Mouse (Mus musculus) embryonic facial prominence, embryonic 11.5 days (tissue): Measurements from ENCODE around the gene Rbm47. TPM values are rescaled to one million over a fixed set of nuclear protein-coding genes. Genes with fewer than 3 reads are reported as not detected.

Source experiments
- ATAC-seq: fragments of 200-750 bp; cut with Nextera tagmentation; replicated peaks from 2 replicates; pipeline ENCODE4 v1.8.0; 2017; ENCODE audit warnings: low read depth; ENCODE audit not compliant: insufficient number of reproducible peaks, low FRiP score, low TSS enrichment
- DNase-seq: peaks from one replicate; pipeline ENCODE4 v3.0.0-alpha.2; 2015; ENCODE audit warnings: low spot score
- H3K27ac ChIP-seq: fragments of 300-500 bp; sonication (generic); replicated peaks from 2 replicates; pipeline ENCODE4 v1.5.1; 2014; ENCODE audit warnings: mild to moderate bottlenecking, low read depth, low read length, control low read depth
- H3K27me3 ChIP-seq: fragments of 300-500 bp; sonication (generic); 2 replicates; pipeline ENCODE4 v1.6.1; 2014; ENCODE audit warnings: mild to moderate bottlenecking, low read length, moderate library complexity, mixed read lengths; ENCODE audit not compliant: control insufficient read depth, insufficient read depth
- H3K36me3 ChIP-seq: fragments of 300-500 bp; sonication (generic); replicated peaks from 2 replicates; pipeline ENCODE4 v1.6.1; 2014; ENCODE audit warnings: low read depth, mild to moderate bottlenecking, low read length, moderate library complexity, mixed read lengths; ENCODE audit not compliant: control insufficient read depth, insufficient read depth
- H3K4me1 ChIP-seq: fragments of 300-500 bp; sonication (generic); 2 replicates; pipeline ENCODE4 v1.6.1; 2014; ENCODE audit warnings: low read length, mixed read lengths; ENCODE audit not compliant: control insufficient read depth, insufficient read depth
- H3K4me2 ChIP-seq: fragments of 300-500 bp; sonication (generic); 2 replicates; pipeline ENCODE4 v1.6.1; 2014; ENCODE audit warnings: low read depth, mild to moderate bottlenecking, control low read depth, low read length, moderate library complexity
- H3K4me3 ChIP-seq: fragments of 300-500 bp; sonication (generic); 2 replicates; pipeline ENCODE4 v1.5.1; 2014; ENCODE audit warnings: low read depth, low read length, control low read depth
- H3K9ac ChIP-seq: fragments of 300-500 bp; sonication (generic); replicated peaks from 2 replicates; pipeline ENCODE4 v1.6.1; 2014; ENCODE audit warnings: mild to moderate bottlenecking, control low read depth, low read length
- H3K9me3 ChIP-seq: fragments of 300-500 bp; sonication (generic); replicated peaks from 2 replicates; pipeline ENCODE4 v1.6.1; 2016; ENCODE audit warnings: mild to moderate bottlenecking, low read length, inconsistent platforms, mixed read lengths; ENCODE audit not compliant: control insufficient read depth
- WGBS: fragments of 180-500 bp; shearing (Covaris S2); extraction: QIAGEN DNeasy Blood & Tissue Kit; methylation state at CpG from one replicate; pipeline ENCODE4 v1.1.7; 2014; 5-methylcytosine and 5-hydroxymethylcytosine counted together
- polyA plus RNA-seq: library from polyadenylated mRNA; unstranded; fragments of >200 nt; fragmentation: Nextera tagmentation; extraction: Ambion mirVana; gene quantifications from 2 replicates; pipeline ENCODE4 v1.2.1, GENCODE M21; 2014

The Rbm47 gene
- 2.9 and 3.6 TPM in 2 replicates for polyA plus RNA-seq

GRCm38 (mm10) chr5:66173018-66173417, at the start of gene Rbm47:
Rbm47 (minus strand) TSS chr5:66173118.
- no peak for DNase-seq
- Histone ChIP-seq H3K9me3 (no peaks in the 10 kb centered on the region), H3K4me1 (no peaks in the 10 kb centered on the region), H3K27me3 (no peaks in the 10 kb centered on the region), H3K9ac (no peak within 1 kb of the TSS), H3K4me3 (no peak within 1 kb of the TSS), H3K4me2 (no peak within 1 kb of the TSS), H3K36me3 (no peaks in the 10 kb centered on the region), H3K27ac (no peak within 1 kb of the TSS)
- no peak for ATAC-seq
- WGBS: 88% methylated on average over 2 of the region's 2 CpGs

DNA sequence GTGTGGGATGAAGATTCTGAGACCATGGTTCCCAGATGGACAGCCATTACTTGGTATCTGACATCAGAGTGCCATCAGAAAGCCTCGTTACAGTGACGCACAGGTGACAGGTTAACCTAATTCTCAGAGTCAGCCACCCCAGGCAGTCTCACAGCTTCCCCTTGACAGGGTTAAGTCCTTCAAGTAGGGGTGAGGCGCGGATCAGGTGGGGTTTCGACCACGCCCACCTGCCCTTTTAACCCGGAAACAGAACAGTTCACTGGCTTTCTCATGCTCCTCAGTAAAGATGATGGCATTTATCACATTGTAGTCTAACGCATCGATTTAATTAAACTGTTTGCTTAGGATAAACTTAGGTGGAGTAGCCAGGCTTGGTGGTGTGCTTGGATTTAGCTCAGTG, 47.7 kb upstream of the Rbm47 start:
- H3K36me3 ChIP-seq: no peaks in the 10 kb centered on the region
- no peak for DNase-seq
- 74% methylated on average over 9 of the region's 9 CpGs for WGBS
- no peak overlapping the region for H3K4me3 ChIP-seq
- no peak for ATAC-seq
- H3K27me3 ChIP-seq: no peaks in the 10 kb centered on the region
- H3K9ac ChIP-seq: no peak overlapping the region
- H3K4me2 ChIP-seq: no peak overlapping the region
- no peak overlapping the region for H3K27ac ChIP-seq
- no peaks in the 10 kb centered on the region for H3K4me1 ChIP-seq
- no peaks in the 10 kb centered on the region for H3K9me3 ChIP-seq

- Histone ChIP-seq H3K9ac (no peak overlapping the region), H3K9me3 (no peaks in the 10 kb centered on the region), H3K4me2 (no peak overlapping the region), H3K36me3 (no peaks in the 10 kb centered on the region), H3K27me3 (no peaks in the 10 kb centered on the region), H3K4me1 (no peaks in the 10 kb centered on the region), H3K4me3 (no peak overlapping the region), H3K27ac (no peak overlapping the region)
- peak; percentile 55 for DNase-seq
- no peak for ATAC-seq
- WGBS: 33% methylated on average over 6 of the region's 6 CpGs
Measured at GRCm38 (mm10) chr5:66219692-66220091, 46.8 kb upstream of the Rbm47 start.

GRCm38 (mm10) chr5:66215569-66216277, 42.8 kb upstream of the Rbm47 start:
- no peak overlapping the region for H3K27ac ChIP-seq
- WGBS: 67% methylated on average over 10 of the region's 10 CpGs
- H3K9me3 ChIP-seq: no peaks in the 10 kb centered on the region
- no peak overlapping the region for H3K4me2 ChIP-seq
- DNase-seq: no peak
- no peak overlapping the region for H3K4me3 ChIP-seq
- ATAC-seq: no peak
- no peaks in the 10 kb centered on the region for H3K36me3 ChIP-seq
- no peaks in the 10 kb centered on the region for H3K27me3 ChIP-seq
- no peaks in the 10 kb centered on the region for H3K4me1 ChIP-seq
- H3K9ac ChIP-seq: no peak overlapping the region

DNA sequence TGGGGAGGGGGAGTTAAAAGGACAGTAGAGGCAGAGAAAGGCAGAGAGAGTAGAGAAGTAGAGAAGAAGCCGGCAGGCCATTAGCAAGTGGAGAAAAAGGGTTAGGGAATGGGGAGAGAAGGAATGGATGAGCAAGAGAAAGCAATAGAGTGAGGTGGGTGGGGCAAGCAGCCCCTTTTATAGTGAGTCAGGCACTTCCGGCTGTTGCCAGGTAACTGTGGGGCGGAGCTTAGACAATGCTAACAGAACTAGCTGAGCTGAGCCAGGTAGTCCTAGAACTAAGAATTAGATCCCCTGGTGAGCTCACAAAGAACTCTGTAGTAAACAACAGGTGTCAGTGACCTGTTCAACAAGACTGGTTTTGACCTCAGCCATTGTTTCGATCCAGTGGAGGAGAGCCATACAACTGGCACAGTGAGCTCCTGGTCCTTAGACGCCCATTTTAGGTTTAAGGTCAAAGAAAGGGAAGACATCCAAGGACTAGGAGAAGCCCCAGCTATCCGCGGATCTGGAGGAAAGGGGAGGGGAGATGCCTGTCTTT, 41.5 kb upstream of the Rbm47 start:
- ATAC-seq: no peak
- H3K4me2 ChIP-seq: no peak overlapping the region
- no peak overlapping the region for H3K4me3 ChIP-seq
- DNase-seq: no peak
- 63% methylated on average over 7 of the region's 7 CpGs for WGBS
- no peaks in the 10 kb centered on the region for H3K36me3 ChIP-seq
- no peak overlapping the region for H3K27ac ChIP-seq
- H3K9ac ChIP-seq: no peak overlapping the region
- H3K27me3 ChIP-seq: no peaks in the 10 kb centered on the region
- H3K4me1 ChIP-seq: no peaks in the 10 kb centered on the region
- no peaks in the 10 kb centered on the region for H3K9me3 ChIP-seq

DNA sequence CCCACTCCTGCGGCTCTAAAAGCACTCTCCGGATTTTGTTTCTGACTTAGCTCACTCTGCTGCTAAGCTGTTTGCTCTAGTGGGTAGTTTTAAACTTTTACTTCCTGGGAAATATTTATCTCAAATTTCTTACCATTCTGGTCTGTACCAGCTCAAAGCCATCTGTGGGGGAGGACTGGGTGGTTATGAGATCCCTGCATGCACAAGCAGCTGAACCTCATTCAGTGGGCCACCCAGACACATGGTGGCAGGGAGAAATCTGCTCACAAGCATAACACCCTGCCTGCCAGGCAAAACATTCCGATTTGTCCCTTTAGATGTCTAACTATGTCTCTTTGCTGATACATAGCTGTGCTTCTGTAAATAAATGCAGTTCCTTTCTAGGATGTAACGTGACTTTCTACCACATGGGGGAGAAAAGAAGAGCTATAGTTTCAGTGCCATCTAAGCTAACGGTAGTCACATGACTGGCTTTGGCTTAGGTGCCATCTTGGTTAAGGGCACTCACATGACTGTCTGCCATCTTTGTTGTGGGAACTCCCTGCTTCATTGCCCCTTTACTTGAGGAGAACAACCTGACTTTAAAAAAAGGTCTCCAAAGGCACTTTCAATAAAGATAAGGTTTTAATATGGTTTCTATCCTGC, 36.7 kb upstream of the Rbm47 start:
- no peaks in the 10 kb centered on the region for H3K4me1 ChIP-seq
- 76% methylated on average over 5 of the region's 5 CpGs for WGBS
- H3K4me3 ChIP-seq: no peak overlapping the region
- no peaks in the 10 kb centered on the region for H3K36me3 ChIP-seq
- H3K9me3 ChIP-seq: no peaks in the 10 kb centered on the region
- no peak overlapping the region for H3K27ac ChIP-seq
- ATAC-seq: no peak
- H3K4me2 ChIP-seq: no peak overlapping the region
- peak; percentile 46 for DNase-seq
- no peak overlapping the region for H3K9ac ChIP-seq
- H3K27me3 ChIP-seq: no peaks in the 10 kb centered on the region

DNA sequence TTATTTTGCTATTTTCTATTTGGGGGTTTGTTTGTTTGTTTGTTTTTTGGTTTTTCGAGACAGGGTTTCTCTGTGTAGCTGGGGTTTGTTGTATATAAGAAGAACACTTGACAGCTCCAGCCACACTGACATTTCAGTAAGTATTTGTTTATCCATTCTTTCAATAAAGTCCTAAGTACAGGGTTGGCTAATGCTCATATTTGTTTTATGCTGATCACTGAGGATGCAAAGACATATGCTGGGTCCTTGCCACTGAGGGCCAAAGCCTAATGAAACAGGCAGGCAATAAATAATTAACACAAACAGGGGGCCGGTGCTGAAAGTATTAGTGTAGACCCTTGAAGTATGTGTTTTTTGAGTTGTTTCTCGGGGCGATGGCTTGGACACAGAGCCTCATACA, 32.0 kb upstream of the Rbm47 start:
- ATAC-seq (no peak), DNase-seq (no peak)
- H3K9ac ChIP-seq: no peak overlapping the region
- H3K27ac ChIP-seq: no peak overlapping the region
- H3K27me3 ChIP-seq: no peaks in the 10 kb centered on the region
- 89% methylated on average over 4 of the region's 4 CpGs for WGBS
- H3K9me3 ChIP-seq: no peaks in the 10 kb centered on the region
- H3K4me1 ChIP-seq: no peaks in the 10 kb centered on the region
- no peaks in the 10 kb centered on the region for H3K36me3 ChIP-seq
- H3K4me3 ChIP-seq: no peak overlapping the region
- H3K4me2 ChIP-seq: no peak overlapping the region

DNA sequence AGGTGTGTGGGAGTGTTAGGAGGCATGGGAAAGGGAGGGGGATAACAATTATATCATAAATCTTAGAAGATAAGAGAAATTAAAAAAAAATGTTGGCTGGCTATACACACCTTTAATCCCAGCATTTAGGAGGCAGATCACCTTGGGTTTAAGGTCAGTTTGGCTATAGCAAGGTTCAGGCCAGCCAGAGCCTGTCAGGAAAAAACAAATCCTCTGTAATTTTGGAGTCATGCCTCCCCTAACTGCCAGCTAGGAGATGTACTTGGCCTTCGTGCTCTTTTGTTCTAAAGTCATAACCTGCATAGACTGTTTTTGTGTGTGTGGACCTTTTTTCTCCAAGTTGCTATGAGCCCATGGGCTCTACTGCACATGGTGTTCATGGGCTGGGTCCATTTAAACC, 30.5 kb upstream of the Rbm47 start:
- H3K9me3 ChIP-seq: no peaks in the 10 kb centered on the region
- no peak overlapping the region for H3K4me3 ChIP-seq
- no peak for DNase-seq
- ATAC-seq: no peak
- H3K36me3 ChIP-seq: no peaks in the 10 kb centered on the region
- no peaks in the 10 kb centered on the region for H3K27me3 ChIP-seq
- H3K4me2 ChIP-seq: no peak overlapping the region
- H3K9ac ChIP-seq: no peak overlapping the region
- H3K27ac ChIP-seq: no peak overlapping the region
- no peaks in the 10 kb centered on the region for H3K4me1 ChIP-seq
- 92% methylated on average over 1 of the region's 1 CpGs for WGBS
